Mouse (Mus musculus) liver, embryonic 11.5 days (tissue): Measurements from ENCODE around the gene Hsp90ab1. TPM values are rescaled to one million over a fixed set of nuclear protein-coding genes. Genes with fewer than 3 reads are reported as not detected.

Source experiments
- ATAC-seq: fragments of 200-750 bp; cut with Nextera tagmentation; replicated peaks from 2 replicates; pipeline ENCODE4 v1.8.0; 2017; ENCODE audit warnings: moderate number of reproducible peaks, mild to moderate bottlenecking, moderate TSS enrichment, moderate library complexity; ENCODE audit not compliant: low FRiP score
- DNase-seq: peaks from one replicate; pipeline ENCODE4 v3.0.0-alpha.2; 2017; ENCODE audit warnings: low spot score
- H3K27ac ChIP-seq: fragments of 300-500 bp; sonication (generic); 2 replicates; pipeline ENCODE4 v1.5.1; 2014; ENCODE audit warnings: mild to moderate bottlenecking, low read depth, low read length, control low read depth
- H3K27me3 ChIP-seq: fragments of 300-500 bp; sonication (generic); replicated peaks from 2 replicates; pipeline ENCODE4 v1.6.1; 2014; ENCODE audit warnings: low read length, mixed read lengths; ENCODE audit not compliant: control insufficient read depth, insufficient read depth
- H3K36me3 ChIP-seq: fragments of 300-500 bp; sonication (generic); 2 replicates; pipeline ENCODE4 v1.6.1; 2014; ENCODE audit warnings: mild to moderate bottlenecking, low read length, moderate library complexity, mixed read lengths; ENCODE audit not compliant: control insufficient read depth, insufficient read depth
- H3K4me1 ChIP-seq: fragments of 300-500 bp; sonication (generic); replicated peaks from 2 replicates; pipeline ENCODE4 v1.6.1; 2014; ENCODE audit warnings: low read length, mixed read lengths; ENCODE audit not compliant: control insufficient read depth, insufficient read depth
- H3K4me2 ChIP-seq: fragments of 300-500 bp; sonication (generic); 2 replicates; pipeline ENCODE4 v1.6.1; 2014; ENCODE audit warnings: mild to moderate bottlenecking, control low read depth, moderate library complexity
- H3K4me3 ChIP-seq: fragments of 300-500 bp; sonication (generic); 2 replicates; pipeline ENCODE4 v1.5.1; 2014; ENCODE audit warnings: low read depth, low read length, control low read depth
- H3K9ac ChIP-seq: fragments of 300-500 bp; sonication (generic); 2 replicates; pipeline ENCODE4 v1.6.1; 2014; ENCODE audit warnings: low read depth, low read length, control low read depth
- H3K9me3 ChIP-seq: fragments of 300-500 bp; sonication (generic); 2 replicates; pipeline ENCODE4 v1.6.1; 2016; ENCODE audit warnings: low read length, inconsistent platforms, mixed read lengths; ENCODE audit not compliant: control insufficient read depth
- WGBS: fragments of 180-500 bp; shearing (Covaris S2); extraction: QIAGEN DNeasy Blood & Tissue Kit; methylation state at CpG from one replicate; pipeline ENCODE4 v1.1.7; 2014; 5-methylcytosine and 5-hydroxymethylcytosine counted together
- polyA plus RNA-seq: library from polyadenylated mRNA; unstranded; fragments of >200 nt; fragmentation: Nextera tagmentation; extraction: Ambion mirVana; gene quantifications from 2 replicates; pipeline ENCODE4 v1.2.1, GENCODE M21; 2014

Gene Hsp90ab1
- polyA plus RNA-seq, 1 experiment from 2014 or later: 1,837 TPM

DNA sequence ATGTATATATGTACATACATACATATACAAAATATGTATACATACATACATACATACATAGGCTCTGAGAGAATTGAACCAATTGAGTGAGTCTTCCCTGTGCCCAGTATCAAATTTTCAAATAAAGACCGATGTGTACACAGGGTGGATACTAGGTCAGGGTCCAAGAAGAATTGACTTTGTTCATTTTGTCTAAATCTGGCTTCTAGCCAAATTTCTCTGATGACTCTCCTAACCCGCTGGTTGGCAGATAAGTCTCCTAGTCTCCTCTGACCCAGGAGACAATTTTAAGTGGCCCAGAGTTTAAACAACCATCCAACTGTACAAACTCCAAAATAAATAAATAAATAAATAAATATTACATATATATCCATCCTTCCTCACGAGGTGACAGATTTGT lies 25.8 kb upstream of the Hsp90ab1 start:
- Histone ChIP-seq H3K9ac (no peak overlapping the region), H3K4me2 (peak overlapping the region; percentile 77), H3K27ac (no peak overlapping the region), H3K4me3 (peak overlapping the region; percentile 49), H3K36me3 (no peaks in the 10 kb centered on the region), H3K27me3 (peaks cover 10% of the 10 kb centered on the region), H3K4me1 (peaks cover 61% of the 10 kb centered on the region), H3K9me3 (no peaks in the 10 kb centered on the region)
- no peak for DNase-seq
- ATAC-seq: no peak
- WGBS: 51% methylated on average over 3 of the region's 3 CpGs

DNA sequence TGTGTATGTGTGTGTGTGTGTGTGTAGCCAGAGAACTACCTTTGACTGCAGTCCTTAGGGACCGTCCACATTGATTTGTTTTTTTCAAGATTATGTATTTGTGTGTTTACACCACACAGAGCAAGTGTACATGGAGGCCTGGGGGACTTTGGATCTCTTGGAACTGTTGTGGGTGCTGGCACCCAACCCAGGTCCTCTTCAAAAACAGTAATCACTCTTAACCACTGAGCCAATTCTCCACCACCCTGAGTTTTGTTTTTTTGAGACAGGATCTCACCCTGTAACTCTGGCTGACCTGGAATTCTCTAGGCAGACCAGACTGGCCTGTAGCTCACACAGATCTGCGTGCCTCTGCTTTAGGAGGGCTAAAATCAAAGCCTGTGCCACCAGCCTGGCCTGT lies 25.3 kb upstream of the Hsp90ab1 start:
- no peak overlapping the region; the same call in 1 of the 2 replicates for H3K27ac ChIP-seq
- H3K4me3 ChIP-seq: no peak overlapping the region
- H3K4me1 ChIP-seq: peaks cover 66% of the 10 kb centered on the region
- DNase-seq: no peak
- H3K9me3 ChIP-seq: no peaks in the 10 kb centered on the region
- H3K4me2 ChIP-seq: no peak overlapping the region
- no peak for ATAC-seq
- 92% methylated on average over 2 of the region's 2 CpGs for WGBS
- H3K9ac ChIP-seq: 0 out of 2 replicates have a peak overlapping the region, but pooled peaks have one; percentile 23
- H3K36me3 ChIP-seq: no peaks in the 10 kb centered on the region
- peaks cover 10% of the 10 kb centered on the region for H3K27me3 ChIP-seq

DNA sequence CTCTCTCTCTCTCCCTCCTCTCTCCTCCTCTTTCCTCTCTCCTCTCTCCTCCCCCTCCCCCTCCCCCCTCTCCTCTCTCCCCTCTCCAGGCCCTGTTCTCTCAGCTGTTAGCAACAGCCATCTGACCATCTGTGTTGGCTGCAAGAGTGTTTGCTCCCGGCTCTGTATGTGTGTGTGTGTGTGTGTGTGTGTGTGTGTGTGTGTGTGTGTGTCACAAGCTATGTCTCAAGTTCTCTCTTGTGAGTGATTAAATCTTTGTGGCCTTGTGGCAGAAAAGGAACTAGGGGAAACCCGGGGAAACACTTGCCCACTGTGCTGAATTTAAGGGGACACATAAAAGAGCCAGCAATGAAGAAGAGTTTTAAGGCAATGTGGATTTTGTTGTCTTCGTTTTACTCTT lies 24.7 kb upstream of the Hsp90ab1 start:
- no peak overlapping the region for H3K4me3 ChIP-seq
- no peaks in the 10 kb centered on the region for H3K36me3 ChIP-seq
- no peak overlapping the region for H3K27ac ChIP-seq
- no peak overlapping the region for H3K4me2 ChIP-seq
- H3K9ac ChIP-seq: no peak overlapping the region
- peaks cover 72% of the 10 kb centered on the region for H3K4me1 ChIP-seq
- H3K27me3 ChIP-seq: peaks cover 10% of the 10 kb centered on the region
- 33% methylated on average over 3 of the region's 3 CpGs for WGBS
- DNase-seq (no peak), ATAC-seq (no peak)
- H3K9me3 ChIP-seq: no peaks in the 10 kb centered on the region

DNA sequence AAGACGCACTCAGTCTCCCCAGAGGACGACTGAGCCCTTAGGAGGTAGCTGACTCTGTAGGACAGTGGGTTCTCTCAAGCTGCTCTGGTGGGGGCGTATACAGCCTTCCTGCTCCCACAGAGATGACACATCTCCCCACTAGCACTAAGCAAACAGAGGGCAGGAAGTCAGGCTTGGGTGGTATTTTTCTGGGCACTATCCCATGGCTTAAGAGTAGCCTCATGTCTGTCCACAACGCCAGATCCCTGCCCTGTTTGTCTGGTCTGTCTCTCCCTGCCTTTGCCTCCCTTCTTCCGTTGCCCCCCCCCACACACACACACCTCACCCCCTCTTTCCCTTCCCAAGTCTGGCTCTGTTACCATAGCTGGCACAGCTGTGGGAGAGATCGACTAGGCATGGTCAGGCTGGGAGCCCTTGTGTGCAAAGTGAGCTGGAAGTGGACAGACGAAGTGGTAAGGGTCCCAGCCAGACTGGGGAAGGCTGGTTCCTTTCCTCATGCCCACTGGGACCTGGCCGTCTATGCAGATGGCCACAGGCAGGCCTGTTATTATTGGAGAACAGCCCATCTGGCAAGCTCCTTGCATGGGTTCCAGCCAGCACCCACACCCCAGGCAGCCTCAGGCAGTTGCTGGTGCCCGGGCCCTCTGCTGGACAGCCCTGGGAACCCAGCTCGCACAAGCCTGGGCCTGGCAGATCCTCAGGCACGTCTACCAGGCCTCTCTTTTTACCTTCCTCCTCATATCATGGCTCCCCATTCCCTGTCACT lies 23.7 kb upstream of the Hsp90ab1 start:
- Histone ChIP-seq H3K4me3 (peak overlapping the region; percentile 82; the same call in 1 of the 2 replicates), H3K27me3 (peaks cover 10% of the 10 kb centered on the region), H3K9ac (peak overlapping the region; percentile 26; the same call in 1 of the 2 replicates), H3K9me3 (no peaks in the 10 kb centered on the region), H3K36me3 (no peaks in the 10 kb centered on the region), H3K27ac (peak overlapping the region; percentile 41; the same call in 1 of the 2 replicates), H3K4me2 (no peak overlapping the region), H3K4me1 (peaks cover 78% of the 10 kb centered on the region)
- ATAC-seq (peak; percentile 44; the same call in 1 of the 2 replicates), DNase-seq (no peak)
- 42% methylated on average over 11 of the region's 11 CpGs for WGBS

DNA sequence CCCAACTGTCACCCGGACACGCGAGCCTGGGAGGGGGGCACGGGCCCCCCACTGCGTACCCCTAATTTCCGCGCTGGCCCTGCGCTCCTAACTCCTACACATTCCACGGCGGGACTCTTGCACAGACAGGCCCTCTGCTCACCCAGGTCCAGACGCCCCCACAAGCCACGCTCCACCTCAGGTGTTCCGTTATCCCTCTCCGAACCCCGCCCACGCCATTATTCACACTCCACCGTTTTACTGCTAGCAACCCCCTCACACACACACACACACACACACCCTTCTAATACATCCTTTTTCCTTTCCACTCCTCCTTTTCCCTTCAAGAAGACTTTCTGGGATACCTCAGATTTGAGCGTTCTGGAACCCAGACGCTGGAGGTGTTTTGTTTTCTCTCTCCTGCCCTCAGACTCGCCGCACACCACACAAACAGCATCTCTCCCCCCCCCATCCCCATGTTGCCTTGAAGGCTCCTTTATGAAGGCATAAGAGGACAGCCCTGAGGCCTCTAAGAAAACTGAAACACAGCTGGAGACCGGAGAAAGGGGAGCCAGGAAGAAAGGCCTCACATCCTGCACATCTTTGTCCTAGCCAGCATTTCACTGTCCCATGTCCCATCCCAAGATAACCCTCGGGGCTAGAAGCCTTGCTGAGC lies 22.8 kb upstream of the Hsp90ab1 start:
- no peaks in the 10 kb centered on the region for H3K9me3 ChIP-seq
- WGBS: 9% methylated on average over 23 of the region's 23 CpGs
- H3K4me2 ChIP-seq: peak overlapping the region; percentile 99
- ATAC-seq (no peak), DNase-seq (no peak)
- peak overlapping the region; percentile 82 for H3K4me3 ChIP-seq
- peaks cover 73% of the 10 kb centered on the region for H3K4me1 ChIP-seq
- peak overlapping the region; percentile 91 for H3K27ac ChIP-seq
- no peaks in the 10 kb centered on the region for H3K36me3 ChIP-seq
- peak overlapping the region; percentile 93 for H3K9ac ChIP-seq
- peaks cover 10% of the 10 kb centered on the region for H3K27me3 ChIP-seq

DNA sequence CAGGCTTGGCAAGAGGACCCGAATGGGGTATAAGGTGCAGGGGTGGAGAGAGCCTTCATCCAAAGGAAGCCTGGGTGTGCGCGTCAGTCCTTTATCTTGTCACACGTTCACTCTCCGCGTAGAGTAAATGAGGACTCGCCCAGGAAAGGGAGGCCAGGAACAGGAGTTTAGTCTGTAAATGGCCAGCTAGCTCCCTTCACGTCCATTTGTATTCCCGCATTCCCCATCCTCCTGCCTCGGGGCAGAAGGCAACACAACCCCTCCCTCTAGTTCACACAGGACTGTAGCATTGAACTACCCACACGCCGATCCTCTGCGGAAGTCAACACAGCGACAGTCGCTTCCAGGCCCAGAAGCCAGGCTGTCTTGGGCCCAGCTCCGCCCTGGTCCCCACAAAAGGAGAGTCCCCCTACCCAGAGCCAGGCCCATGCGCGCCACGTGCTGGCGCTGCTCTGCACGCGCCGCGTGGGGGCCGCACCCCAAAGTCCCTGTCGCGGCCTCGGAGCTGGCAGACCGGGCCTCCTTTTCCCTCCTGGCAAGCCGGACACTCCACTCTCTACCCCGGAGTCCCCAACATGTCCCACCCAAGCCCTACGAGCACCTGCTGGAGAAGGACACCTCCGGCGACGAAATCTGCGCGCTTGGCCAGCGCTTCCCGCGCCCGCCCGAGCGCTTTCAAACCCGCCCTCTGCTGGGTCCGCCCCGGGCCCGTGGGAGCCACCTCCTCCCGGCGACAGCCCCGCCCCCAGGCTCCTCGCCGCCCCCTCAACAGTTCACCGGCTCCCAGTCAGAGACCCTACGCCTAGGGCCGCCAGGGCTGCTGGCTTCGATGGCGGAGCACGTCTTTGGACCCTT lies 22.0 kb upstream of the Hsp90ab1 start:
- WGBS: under 1% methylated on average over 58 of the region's 58 CpGs
- Histone ChIP-seq H3K4me2 (peak overlapping the region; percentile 99), H3K27me3 (peaks cover 5% of the 10 kb centered on the region), H3K27ac (peak overlapping the region; percentile 91), H3K4me3 (peak overlapping the region; percentile 82), H3K9ac (peak overlapping the region; percentile 93), H3K4me1 (peaks cover 66% of the 10 kb centered on the region), H3K9me3 (no peaks in the 10 kb centered on the region), H3K36me3 (peaks cover 2% of the 10 kb centered on the region)
- ATAC-seq: peak; percentile 63
- DNase-seq: peak; percentile 84

DNA sequence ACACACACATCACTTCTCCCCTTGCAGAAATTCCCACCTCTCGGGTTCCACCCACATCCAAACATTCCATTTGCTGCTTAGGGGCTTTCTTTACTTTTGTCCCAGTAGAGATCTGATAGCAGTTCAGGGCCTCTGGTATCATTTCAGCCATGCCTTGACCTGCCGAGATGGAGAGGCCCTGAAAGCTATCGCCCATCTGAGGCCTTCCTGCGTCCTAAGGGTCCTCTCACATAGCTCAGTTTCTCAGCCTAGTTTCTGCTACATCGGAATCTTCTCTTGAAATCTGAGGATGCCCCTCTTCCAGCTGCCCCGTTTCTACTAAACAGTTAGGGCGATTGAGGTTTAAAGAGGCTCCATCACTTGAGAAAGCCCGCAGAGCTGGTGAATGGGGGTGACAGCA lies 21.1 kb upstream of the Hsp90ab1 start:
- DNase-seq (no peak), ATAC-seq (no peak)
- Histone ChIP-seq H3K9ac (peak overlapping the region; percentile 93), H3K4me2 (peak overlapping the region; percentile 99), H3K4me3 (peak overlapping the region; percentile 82), H3K9me3 (no peaks in the 10 kb centered on the region), H3K36me3 (peaks cover 11% of the 10 kb centered on the region), H3K27me3 (peaks cover 3% of the 10 kb centered on the region; the same call in 1 of the 2 replicates), H3K4me1 (peaks cover 57% of the 10 kb centered on the region), H3K27ac (peak overlapping the region; percentile 91)
- WGBS: 25% methylated on average over 8 of the region's 8 CpGs

DNA sequence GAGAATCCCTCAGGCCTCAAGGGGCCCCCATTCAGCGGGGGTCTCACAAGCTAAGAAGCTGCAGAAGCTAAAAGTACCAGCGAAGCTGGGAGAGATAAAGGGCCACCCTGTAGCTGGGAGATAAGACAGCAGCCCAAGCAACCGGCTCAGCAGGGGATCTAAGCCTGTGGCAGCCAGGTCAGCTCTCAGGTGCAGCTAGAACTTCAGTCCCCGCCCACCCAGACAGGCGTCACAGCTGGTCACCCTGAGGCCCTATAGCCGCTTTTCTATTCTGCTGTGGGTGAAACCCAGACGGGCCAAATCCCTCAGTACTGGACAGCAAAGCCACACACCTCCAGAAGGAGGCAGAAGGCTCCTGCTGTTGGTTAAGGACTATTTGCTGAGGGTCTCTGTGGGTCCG lies 20.4 kb upstream of the Hsp90ab1 start:
- WGBS: 9% methylated on average over 8 of the region's 8 CpGs
- no peak for DNase-seq
- H3K27ac ChIP-seq: peak overlapping the region; percentile 91

More for the DNA sequence above, 20.4 kb upstream of the Hsp90ab1 start:
- peak overlapping the region; percentile 99 for H3K4me2 ChIP-seq
- H3K4me1 ChIP-seq: peaks cover 50% of the 10 kb centered on the region
- no peaks in the 10 kb centered on the region for H3K9me3 ChIP-seq
- H3K27me3 ChIP-seq: peaks cover 3% of the 10 kb centered on the region; the same call in 1 of the 2 replicates
- H3K4me3 ChIP-seq: peak overlapping the region; percentile 82
- peak; percentile 84 for ATAC-seq
- H3K9ac ChIP-seq: peak overlapping the region; percentile 93
- peaks cover 18% of the 10 kb centered on the region for H3K36me3 ChIP-seq
